Mouse (Mus musculus) lung, adult 2 months (tissue): Measurements from ENCODE around the gene Snrk.

Source experiments
- CTCF ChIP-seq: fragments of 200-500 bp; IDR thresholded peaks from 2 replicates; pipeline ENCODE4 v1.5.1; 2011; ENCODE audit warnings: mild to moderate bottlenecking, low read length, control low read depth; ENCODE audit not compliant: insufficient read depth
- POLR2A ChIP-seq: fragments of 200-500 bp; IDR thresholded peaks from 2 replicates; pipeline ENCODE4 v1.6.1; 2011; ENCODE audit warnings: low read depth, mild to moderate bottlenecking, control low read depth, low read length, borderline replicate concordance; ENCODE audit errors: extremely low read depth

DNA sequence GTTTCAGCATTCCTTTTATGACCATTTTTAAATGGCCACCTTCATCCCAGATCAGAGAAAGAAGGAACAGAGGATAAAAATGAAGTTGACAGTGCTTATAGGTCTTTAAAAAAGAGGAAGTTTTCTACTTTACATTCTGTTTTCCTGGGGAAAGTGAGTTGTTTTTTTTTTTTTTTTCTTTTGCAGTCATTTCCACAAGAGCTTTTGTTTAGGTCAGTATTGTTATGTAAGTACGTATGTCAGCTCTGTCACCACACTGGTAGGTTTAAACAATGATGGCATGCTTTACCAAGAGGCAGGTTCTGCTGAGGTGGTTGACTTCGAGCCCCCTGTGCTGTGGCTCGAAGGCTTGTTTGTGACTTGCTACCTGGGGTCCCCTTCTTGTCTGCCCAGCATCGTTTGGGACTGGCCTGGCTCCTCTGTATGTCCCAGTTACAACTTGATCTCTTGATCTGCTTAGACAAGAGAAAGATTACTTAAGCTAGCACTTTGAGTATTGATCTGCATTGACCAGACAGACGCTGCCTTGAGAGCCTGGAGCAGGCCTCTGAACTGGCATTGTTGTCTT is 8.7 kb downstream of the Snrk start:
- TF ChIP-seq CTCF, result no peak
- no peak for TF ChIP-seq POLR2A
